Mouse (Mus musculus) hindbrain, embryonic 13.5 days (tissue): ENCODE measurements around the gene Prcd. TPM values are rescaled to one million over a fixed set of nuclear protein-coding genes. Genes with fewer than 3 reads are reported as not detected.
"Not testable (repeated sequence)": the region's sequence is repeated elsewhere in the genome, so short reads cannot be mapped to it uniquely, and the experiment has no call there.

Experiments
- ATAC-seq: fragments of 200-750 bp; cut with Nextera tagmentation; 2 replicates; pipeline ENCODE4 v1.8.0; 2017; ENCODE audit warnings: moderate TSS enrichment; ENCODE audit not compliant: low FRiP score
- H3K27ac ChIP-seq: fragments of 300-500 bp; sonication (generic); 2 replicates; pipeline ENCODE4 v1.5.1; 2015; ENCODE audit warnings: inconsistent platforms, mild to moderate bottlenecking, moderate library complexity
- H3K27me3 ChIP-seq: fragments of 300-500 bp; sonication (generic); 2 replicates; pipeline ENCODE4 v1.6.1; 2015; ENCODE audit warnings: mild to moderate bottlenecking, inconsistent platforms
- H3K36me3 ChIP-seq: fragments of 300-500 bp; sonication (generic); 2 replicates; pipeline ENCODE4 v1.6.1; 2015; ENCODE audit warnings: mild to moderate bottlenecking, inconsistent platforms
- H3K4me1 ChIP-seq: fragments of 300-500 bp; sonication (generic); replicated peaks from 2 replicates; pipeline ENCODE4 v1.6.1; 2015; ENCODE audit warnings: inconsistent platforms
- H3K4me2 ChIP-seq: fragments of 300-500 bp; sonication (generic); 2 replicates; pipeline ENCODE4 v1.6.1; 2015; ENCODE audit warnings: inconsistent platforms, mild to moderate bottlenecking, moderate library complexity
- H3K4me3 ChIP-seq: fragments of 300-500 bp; sonication (generic); 2 replicates; pipeline ENCODE4 v1.5.1; 2015; ENCODE audit warnings: mild to moderate bottlenecking, inconsistent platforms
- H3K9ac ChIP-seq: fragments of 300-500 bp; sonication (generic); 2 replicates; pipeline ENCODE4 v1.6.1; 2015; ENCODE audit warnings: mild to moderate bottlenecking, inconsistent platforms
- H3K9me3 ChIP-seq: fragments of 300-500 bp; sonication (generic); 2 replicates; pipeline ENCODE4 v1.6.1; 2016; ENCODE audit warnings: inconsistent platforms
- WGBS: fragments of 180-500 bp; shearing (Covaris S2); methylation state at CpG from one replicate; pipeline ENCODE4 v1.1.7; 2015; 5-methylcytosine and 5-hydroxymethylcytosine counted together
- polyA plus RNA-seq: library from polyadenylated mRNA; unstranded; fragments of >200 nt; fragmentation: Nextera tagmentation; extraction: Ambion mirVana; gene quantifications from 2 replicates; pipeline ENCODE4 v1.2.1, GENCODE M21; 2015

The Prcd gene
- polyA plus RNA-seq, 1 experiment from 2014 or later: 1.2 TPM

DNA sequence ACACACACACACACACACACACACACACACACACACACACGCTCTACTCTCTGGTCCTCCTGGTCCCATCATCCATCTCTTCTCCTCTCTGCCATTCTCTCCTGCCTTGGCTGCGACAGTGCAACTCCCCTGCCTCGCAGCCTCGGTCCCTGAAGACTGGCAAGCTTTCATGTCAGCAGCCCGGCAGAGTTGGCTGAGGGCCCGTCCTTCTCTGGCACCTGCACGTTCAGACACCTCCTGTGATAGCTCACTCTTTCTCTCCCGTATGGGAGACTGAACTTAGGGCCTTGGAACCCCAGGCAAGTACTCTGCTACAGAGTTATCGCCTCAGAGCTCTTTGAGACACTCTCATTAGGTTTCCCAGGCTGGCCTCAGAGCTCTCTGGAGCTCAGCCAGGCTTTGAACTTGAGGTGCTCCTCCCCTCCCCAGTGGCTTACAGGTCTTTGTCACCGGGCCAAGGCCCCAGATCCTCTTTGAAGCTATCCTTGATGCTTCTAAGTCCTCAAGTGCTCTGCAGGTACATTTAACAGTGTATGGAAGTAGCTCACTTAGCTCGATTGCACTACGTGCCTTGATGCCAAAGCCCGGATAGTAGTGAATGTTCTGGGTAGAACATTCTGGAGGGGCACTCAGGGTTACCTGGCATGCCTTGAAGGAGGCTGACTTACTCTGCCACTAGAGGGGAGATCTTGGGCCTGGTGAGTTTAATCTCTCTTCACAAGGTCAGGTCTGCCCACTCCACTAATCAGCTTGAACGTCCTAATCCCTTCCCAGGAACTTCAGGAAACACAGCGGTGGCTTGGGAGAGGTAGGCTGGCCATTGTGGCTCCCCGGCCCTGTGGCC lies 3.2 kb downstream of the Prcd start:
- peaks cover 33% of the 10 kb centered on the region for H3K27me3 ChIP-seq
- H3K4me1 ChIP-seq: peaks cover 78% of the 10 kb centered on the region
- H3K36me3 ChIP-seq: no peaks in the 10 kb centered on the region
- no peak for ATAC-seq
- H3K9me3 ChIP-seq: no peaks in the 10 kb centered on the region
- 76% methylated on average over 16 of the region's 16 CpGs for WGBS
- H3K4me2 ChIP-seq: no peak overlapping the region
- no peak overlapping the region for H3K4me3 ChIP-seq
- no peak overlapping the region for H3K9ac ChIP-seq
- 0 out of 2 replicates have a peak overlapping the region, but pooled peaks have one; percentile 30 for H3K27ac ChIP-seq

DNA sequence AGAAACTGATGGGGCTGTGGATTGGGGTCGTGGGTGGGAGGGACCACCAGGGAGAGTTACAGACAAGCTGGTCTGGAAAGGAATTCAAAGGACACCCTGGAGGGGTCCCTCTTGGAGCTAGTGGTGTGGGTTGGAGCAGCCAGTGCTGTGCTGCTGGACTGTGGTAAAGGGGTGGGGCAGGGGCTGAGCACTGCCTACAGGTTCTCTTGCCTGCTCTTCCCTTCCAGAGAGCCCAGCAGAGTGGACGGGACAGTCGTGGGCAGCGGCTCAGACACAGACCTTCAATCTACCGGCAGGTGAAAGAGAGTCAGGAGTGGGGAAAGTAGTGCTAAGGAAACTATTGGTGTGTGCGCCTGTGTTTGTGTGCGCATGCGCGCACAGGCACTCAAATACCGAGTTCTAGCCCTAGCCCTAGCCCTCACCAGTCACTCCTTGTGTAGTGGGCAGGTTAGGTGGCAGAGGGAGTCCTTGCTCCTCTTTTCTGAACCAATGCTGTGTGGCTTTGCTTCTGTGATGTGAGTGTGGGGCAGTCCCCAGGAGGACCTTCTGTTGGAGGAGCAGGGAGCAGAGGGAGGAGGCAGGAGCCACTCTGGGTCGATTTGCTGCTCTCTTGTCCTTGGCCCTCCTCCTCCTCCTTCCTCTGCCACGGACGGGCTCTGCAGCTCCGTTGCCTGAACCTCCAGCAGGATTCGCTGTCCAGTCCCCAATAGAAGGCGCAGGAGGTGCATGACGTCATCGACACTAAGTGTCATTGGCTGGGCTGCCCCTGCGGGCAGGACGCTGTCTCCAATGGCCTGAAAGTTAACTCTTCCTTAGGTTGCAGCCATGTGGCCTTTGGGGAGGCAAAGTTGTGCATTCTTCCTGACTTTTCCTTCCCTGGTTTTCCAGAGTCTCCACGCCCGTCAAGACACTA lies 4.2 kb downstream of the Prcd start:
- 10% methylated on average over 22 of the region's 22 CpGs for WGBS
- peak overlapping the region; percentile 65 for H3K9ac ChIP-seq
- no peaks in the 10 kb centered on the region for H3K9me3 ChIP-seq
- H3K36me3 ChIP-seq: no peaks in the 10 kb centered on the region
- peak overlapping the region; percentile 29 for H3K4me3 ChIP-seq
- H3K27ac ChIP-seq: peak overlapping the region; percentile 89
- H3K4me1 ChIP-seq: peaks cover 79% of the 10 kb centered on the region
- ATAC-seq: peak; percentile 69
- H3K27me3 ChIP-seq: peaks cover 23% of the 10 kb centered on the region
- peak overlapping the region; percentile 58 for H3K4me2 ChIP-seq

DNA sequence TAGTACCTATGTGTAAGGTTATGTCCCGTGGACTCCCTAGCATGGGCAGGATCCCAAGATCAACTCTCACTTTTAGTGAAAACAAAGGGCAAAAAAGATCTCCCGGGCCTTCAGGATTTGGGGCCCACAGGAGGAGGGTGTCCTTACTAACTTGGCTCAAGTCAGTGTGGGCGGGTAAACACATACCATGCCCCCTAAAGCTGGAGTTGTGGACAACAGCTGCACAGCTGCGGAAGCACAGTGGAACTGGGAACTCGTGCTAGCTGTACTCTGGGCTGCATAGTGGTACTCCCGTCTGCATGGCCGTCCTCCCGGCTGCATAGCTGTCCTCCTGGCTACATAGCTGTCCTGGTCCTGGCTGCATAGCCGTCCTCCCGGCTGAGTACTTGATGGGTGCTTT lies 4.9 kb downstream of the Prcd start:
- Histone ChIP-seq H3K4me3 (no peak overlapping the region), H3K4me2 (peak overlapping the region; percentile 19; the same call in 1 of the 2 replicates), H3K27me3 (peaks cover 16% of the 10 kb centered on the region), H3K36me3 (no peaks in the 10 kb centered on the region), H3K9me3 (no peaks in the 10 kb centered on the region), H3K27ac (peak overlapping the region; percentile 89; the same call in 1 of the 2 replicates), H3K4me1 (peaks cover 79% of the 10 kb centered on the region), H3K9ac (no peak overlapping the region)
- WGBS: 59% methylated on average over 10 of the region's 10 CpGs
- no peak for ATAC-seq

DNA sequence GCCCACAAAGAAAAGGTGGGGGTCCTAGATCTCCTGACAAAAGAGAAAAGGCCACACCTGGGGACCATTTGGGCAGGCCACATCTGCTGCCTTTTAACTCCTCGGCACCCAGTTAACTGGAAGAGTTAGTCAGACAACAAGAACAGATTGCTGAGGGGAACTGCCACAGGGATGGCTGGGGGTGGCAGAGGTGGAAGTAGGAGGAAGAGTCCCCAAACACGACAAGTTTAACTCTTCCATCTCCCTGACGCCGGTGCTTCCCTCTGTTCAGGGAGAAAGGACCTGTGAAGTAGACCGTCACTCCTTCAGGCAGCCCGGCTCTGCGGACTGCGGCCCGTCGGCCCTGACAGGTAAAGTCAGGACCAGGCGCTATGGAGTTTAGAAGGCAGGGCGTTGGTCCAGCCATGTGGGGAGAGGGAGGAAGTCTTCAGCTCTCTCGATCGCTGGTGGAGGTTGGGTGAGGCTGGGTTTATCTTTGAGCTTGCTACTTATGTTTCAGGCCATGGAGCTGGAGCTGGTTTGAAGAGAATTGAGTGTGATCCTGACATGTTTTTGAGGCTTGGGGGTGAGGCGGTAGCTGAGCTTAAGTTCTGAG lies 5.8 kb downstream of the Prcd start:
- H3K4me1 ChIP-seq: peaks cover 80% of the 10 kb centered on the region
- 81% methylated on average over 15 of the region's 15 CpGs for WGBS

DNA sequence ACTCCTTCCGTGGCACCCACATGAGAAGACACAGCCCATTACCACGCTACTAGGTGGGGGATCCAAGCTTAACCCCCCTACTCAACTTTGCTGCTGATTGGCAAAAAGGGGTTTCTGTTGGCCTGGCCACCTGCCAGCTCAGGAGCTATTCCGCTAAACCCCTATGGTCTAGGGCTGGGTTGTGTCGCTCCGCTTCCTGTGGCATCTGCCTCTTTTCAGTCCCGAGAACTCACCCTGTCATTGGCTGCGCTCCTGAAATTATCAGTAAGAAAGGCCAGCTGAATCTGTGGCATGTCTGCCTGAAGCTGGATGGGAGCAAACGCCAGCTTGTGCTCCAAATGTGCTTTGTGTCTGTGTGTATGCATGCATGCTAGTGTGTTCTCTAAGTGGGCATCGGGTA lies 6.8 kb downstream of the Prcd start:
- peaks cover 80% of the 10 kb centered on the region for H3K4me1 ChIP-seq
- WGBS: 54% methylated on average over 9 of the region's 9 CpGs
- no peak for ATAC-seq

More for the DNA sequence above, 5.8 kb downstream of the Prcd start:
- no peak for ATAC-seq
- H3K9ac ChIP-seq: no peak overlapping the region
- no peak overlapping the region for H3K4me3 ChIP-seq
- H3K27me3 ChIP-seq: peaks cover 13% of the 10 kb centered on the region
- no peak overlapping the region for H3K4me2 ChIP-seq
- no peaks in the 10 kb centered on the region for H3K36me3 ChIP-seq
- no peaks in the 10 kb centered on the region for H3K9me3 ChIP-seq
- H3K27ac ChIP-seq: peak overlapping the region; percentile 94; the same call in 1 of the 2 replicates

DNA sequence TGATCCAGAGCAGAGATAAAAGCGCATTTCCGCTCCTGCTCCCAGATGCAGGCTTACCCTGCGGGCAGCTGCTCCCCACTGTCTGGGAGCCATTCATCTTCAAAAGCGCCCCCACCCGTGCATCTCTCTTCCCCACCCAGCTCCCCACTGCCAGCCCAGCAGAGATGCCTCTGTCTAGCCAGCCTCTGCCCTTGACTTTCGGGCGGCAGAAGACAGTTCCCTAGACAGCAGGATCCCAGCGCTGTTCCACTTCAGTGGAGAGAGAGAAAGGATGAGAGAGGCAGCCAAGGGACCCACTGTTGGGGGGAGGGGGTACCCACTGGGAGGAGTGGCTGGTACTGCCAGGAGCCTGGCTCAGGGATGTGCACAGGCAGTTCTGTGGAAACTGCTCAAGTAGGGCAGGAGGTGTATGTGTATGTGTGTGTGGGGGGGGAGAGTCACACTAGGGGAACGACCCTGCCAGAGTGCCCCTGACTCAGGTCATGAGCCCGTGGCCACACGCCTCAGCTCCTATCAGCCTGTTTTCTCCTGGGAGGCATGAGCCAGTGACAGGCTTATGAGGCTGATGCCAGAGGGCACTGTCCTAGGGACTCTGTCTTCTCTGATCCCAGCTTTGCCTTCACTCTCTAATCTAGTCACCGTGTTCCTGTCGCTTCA lies 8.1 kb downstream of the Prcd start:
- peak overlapping the region; percentile 34 for H3K4me2 ChIP-seq
- 1% methylated on average over 13 of the region's 13 CpGs for WGBS
- H3K4me1 ChIP-seq: peaks cover 76% of the 10 kb centered on the region
- H3K27me3 ChIP-seq: no peaks in the 10 kb centered on the region
- H3K4me3 ChIP-seq: 0 out of 2 replicates have a peak overlapping the region, but pooled peaks have one; percentile 1
- H3K36me3 ChIP-seq: no peaks in the 10 kb centered on the region
- peak; percentile 63 for ATAC-seq
- H3K9me3 ChIP-seq: no peaks in the 10 kb centered on the region
- H3K27ac ChIP-seq: peak overlapping the region; percentile 94
- H3K9ac ChIP-seq: peak overlapping the region; percentile 55

More for the DNA sequence above, 6.8 kb downstream of the Prcd start:
- Histone ChIP-seq H3K9ac (peak overlapping the region; percentile 55; the same call in 1 of the 2 replicates), H3K4me3 (no peak overlapping the region), H3K4me2 (peak overlapping the region; percentile 34; the same call in 1 of the 2 replicates), H3K27ac (peak overlapping the region; percentile 94), H3K9me3 (no peaks in the 10 kb centered on the region), H3K36me3 (no peaks in the 10 kb centered on the region), H3K27me3 (peaks cover 3% of the 10 kb centered on the region; the same call in 1 of the 2 replicates)

DNA sequence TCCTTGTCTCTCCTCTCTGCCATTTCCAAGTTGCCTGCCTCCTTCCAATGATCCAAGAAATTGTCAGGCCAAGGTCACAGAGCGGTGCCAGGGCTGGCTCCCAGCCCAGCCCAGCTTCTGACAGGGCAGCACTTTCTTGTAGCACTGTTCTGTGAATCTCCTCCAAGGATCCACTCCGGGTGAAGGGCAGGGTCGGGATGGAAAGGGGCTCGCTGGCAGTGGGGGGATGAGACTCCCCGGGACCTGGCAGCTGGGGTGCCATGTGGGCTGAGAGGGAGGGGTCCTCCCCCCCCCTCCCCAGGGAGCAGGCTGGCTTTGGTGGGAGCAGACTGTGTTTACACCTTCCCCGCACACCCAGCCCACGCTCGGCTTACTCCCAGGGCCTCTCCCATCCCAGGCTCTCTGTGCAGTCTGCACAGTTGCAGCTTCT lies 8.6 kb downstream of the Prcd start:
- Histone ChIP-seq H3K27me3 (no peaks in the 10 kb centered on the region), H3K4me2 (peak overlapping the region; percentile 34), H3K4me1 (peaks cover 71% of the 10 kb centered on the region), H3K36me3 (no peaks in the 10 kb centered on the region), H3K4me3 (no peak overlapping the region), H3K9me3 (no peaks in the 10 kb centered on the region), H3K27ac (peak overlapping the region; percentile 94), H3K9ac (peak overlapping the region; percentile 55)
- 24% methylated on average over 8 of the region's 8 CpGs for WGBS
- ATAC-seq: no peak

DNA sequence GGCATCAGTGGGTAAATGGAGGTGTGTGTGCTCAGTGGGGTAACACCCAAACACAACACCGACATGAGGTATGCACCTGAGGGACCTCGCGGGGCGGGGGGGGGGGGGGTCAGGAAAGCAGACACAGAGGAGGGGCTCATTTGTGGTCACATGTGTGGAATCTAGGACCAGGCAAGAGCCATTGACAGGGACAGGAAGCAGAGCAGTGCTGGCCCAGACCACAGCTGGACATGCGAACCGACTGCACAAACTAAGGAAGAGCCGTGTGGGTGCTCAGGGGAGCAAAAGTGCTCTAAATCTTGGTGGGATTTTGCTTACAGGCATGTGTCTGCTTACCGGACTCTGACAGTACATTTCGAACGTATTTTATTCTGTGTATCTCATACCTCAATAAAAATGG lies 12.0 kb downstream of the Prcd start:
- Histone ChIP-seq H3K9me3 (no peaks in the 10 kb centered on the region), H3K27ac (no peak overlapping the region), H3K4me1 (peaks cover 66% of the 10 kb centered on the region), H3K4me3 (no peak overlapping the region), H3K9ac (no peak overlapping the region), H3K4me2 (no peak overlapping the region), H3K27me3 (no peaks in the 10 kb centered on the region), H3K36me3 (no peaks in the 10 kb centered on the region)
- no peak for ATAC-seq
- 80% methylated on average over 10 of the region's 10 CpGs for WGBS

DNA sequence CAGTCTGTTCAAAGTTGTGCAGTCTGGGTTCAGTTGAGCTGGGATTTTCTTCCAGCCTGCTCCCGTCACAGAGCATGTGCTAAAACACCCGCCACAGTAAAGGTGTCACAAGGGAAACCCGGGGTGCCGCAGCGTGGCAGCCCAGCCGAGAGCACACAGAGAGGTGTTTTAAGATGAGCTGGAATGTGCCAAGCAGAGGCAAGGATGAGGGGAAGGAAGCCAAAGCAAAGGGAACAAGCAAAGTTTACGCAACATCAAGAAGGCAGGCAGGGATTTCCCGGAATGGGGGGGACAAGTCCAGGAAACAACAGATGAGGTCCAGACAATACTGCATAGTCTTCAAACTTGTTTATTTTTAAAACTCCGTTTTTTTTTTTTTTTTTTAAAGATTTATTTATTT lies 13.2 kb downstream of the Prcd start:
- Histone ChIP-seq H3K9ac (no peak overlapping the region), H3K9me3 (no peaks in the 10 kb centered on the region), H3K27me3 (no peaks in the 10 kb centered on the region), H3K4me3 (no peak overlapping the region), H3K27ac (no peak overlapping the region), H3K36me3 (no peaks in the 10 kb centered on the region), H3K4me1 (peaks cover 64% of the 10 kb centered on the region), H3K4me2 (no peak overlapping the region)
- no peak for ATAC-seq
- WGBS: 82% methylated on average over 9 of the region's 9 CpGs

DNA sequence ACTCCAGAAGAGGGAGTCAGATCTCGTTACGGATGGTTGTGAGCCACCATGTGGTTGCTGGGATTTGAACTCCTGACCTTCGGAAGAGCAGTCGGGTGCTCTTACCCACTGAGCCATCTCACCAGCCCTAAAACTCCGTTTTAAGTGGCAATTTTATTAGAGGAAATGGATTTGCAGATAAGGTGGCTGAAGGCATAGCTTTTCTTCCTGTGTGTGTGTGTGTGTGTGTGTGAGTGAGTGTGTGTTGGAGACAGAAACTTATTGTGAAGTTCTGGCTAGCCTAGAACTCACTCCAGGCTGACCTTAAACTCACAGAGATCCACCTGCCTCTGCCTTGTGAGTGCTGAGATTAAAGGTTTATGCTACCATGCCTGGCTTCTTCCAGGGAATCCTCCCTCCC lies 13.7 kb downstream of the Prcd start:
- not testable (repeated sequence) for H3K4me2 ChIP-seq, H3K4me3 ChIP-seq, H3K9me3 ChIP-seq, ATAC-seq, H3K36me3 ChIP-seq, H3K27ac ChIP-seq, H3K27me3 ChIP-seq, H3K9ac ChIP-seq
- peaks cover 60% of the 10 kb centered on the region for H3K4me1 ChIP-seq
- 82% methylated on average over 5 of the region's 5 CpGs for WGBS

DNA sequence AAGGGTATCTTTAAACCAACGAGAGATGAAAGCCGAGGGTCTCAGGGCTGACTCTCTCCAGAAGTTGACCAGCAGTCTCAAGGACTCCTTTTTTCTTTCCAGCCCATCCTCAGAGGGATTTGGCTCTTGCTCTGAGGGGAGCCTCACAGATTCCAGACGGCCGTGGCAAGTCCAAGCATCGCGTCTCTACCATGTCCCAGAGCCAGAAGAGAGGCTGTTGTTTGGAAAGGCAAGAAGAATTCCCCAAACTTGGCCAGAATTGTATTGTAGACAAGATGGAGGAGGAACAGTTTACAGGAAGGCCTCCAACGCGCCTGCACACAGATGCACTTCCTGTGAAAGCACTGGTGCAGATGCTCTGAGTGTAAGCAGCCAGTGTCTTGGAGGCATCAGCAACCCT lies 14.6 kb downstream of the Prcd start:
- Histone ChIP-seq H3K27ac (no peak overlapping the region), H3K4me3 (no peak overlapping the region), H3K9me3 (no peaks in the 10 kb centered on the region), H3K4me1 (peaks cover 60% of the 10 kb centered on the region), H3K4me2 (no peak overlapping the region), H3K27me3 (no peaks in the 10 kb centered on the region), H3K36me3 (peaks cover under 1% of the 10 kb centered on the region; the same call in 1 of the 2 replicates), H3K9ac (no peak overlapping the region)
- WGBS: 90% methylated on average over 8 of the region's 8 CpGs
- no peak for ATAC-seq
